Mouse (Mus musculus) megakaryocyte, embryonic 14.5 days (primary cell): Measurements from ENCODE around the gene Jpt1.

Experiments used
- FLI1 ChIP-seq: IDR thresholded peaks from 2 replicates; pipeline ENCODE4 v1.6.1; 2012; ENCODE audit warnings: low read length, inconsistent platforms, mixed read lengths
- GATA1 ChIP-seq: IDR thresholded peaks from 3 replicates; pipeline ENCODE4 v1.6.1; 2012; ENCODE audit warnings: mixed read lengths, low read length, inconsistent platforms, borderline replicate concordance

DNA sequence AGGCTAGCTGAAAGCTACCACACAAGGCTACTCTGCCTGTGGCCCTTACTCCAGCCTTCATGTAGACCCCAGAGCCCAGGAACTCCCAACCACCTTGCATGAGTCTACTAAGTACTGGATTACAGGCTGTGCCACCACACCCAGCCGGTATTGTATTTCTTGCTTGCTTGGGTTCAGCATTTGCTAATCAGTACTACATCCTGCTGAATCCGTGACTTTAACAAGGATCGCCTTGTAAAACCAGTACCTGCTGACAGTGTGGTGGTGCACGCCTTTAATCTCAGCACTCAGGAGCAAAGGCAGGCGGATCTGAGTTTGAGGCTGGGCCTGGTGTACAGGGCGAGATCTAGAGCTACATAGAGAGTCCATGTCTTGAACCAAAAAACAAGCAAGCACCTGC lies 11.6 kb downstream of the Jpt1 start:
- no peak for TF ChIP-seq FLI1
- TF ChIP-seq GATA1 = no peak
